Mouse (Mus musculus) CH12.LX (cell line): ENCODE data around the gene Fbp1. TPM values are rescaled to one million over a fixed set of nuclear protein-coding genes. Genes with fewer than 3 reads are reported as not detected.

Experiments used
- DNase-seq: peaks from one replicate; pipeline ENCODE4 v3.0.0-alpha.2; 2013; ENCODE audit errors: extremely low read depth
- H3K27ac ChIP-seq: 2 replicates; pipeline ENCODE4 v1.5.1; 2012; ENCODE audit warnings: low read depth, mild to moderate bottlenecking, control low read depth, moderate library complexity; ENCODE audit not compliant: insufficient read depth
- H3K27me3 ChIP-seq: replicated peaks from 2 replicates; pipeline ENCODE3; 2012; ENCODE audit warnings: inconsistent platforms
- H3K36me3 ChIP-seq, 2 experiments: replicated peaks in 1 of 2; 2 replicates each; pipeline versions ENCODE3 to v1.6.1; 2012; ENCODE audit warnings: inconsistent platforms in 1 of 2, low read length in 1 of 2, mild to moderate bottlenecking in 1 of 2, mixed read lengths in 1 of 2, moderate library complexity in 1 of 2; ENCODE audit not compliant: control insufficient read depth in 1 of 2, insufficient read depth in 1 of 2
- H3K4me1 ChIP-seq, 2 experiments: 2 replicates each; pipeline ENCODE4 v1.6.1; 2012; ENCODE audit warnings: inconsistent platforms in 1 of 2, moderate library complexity in 1 of 2; ENCODE audit not compliant: insufficient read depth in 2 of 2, control insufficient read depth in 1 of 2
- H3K4me2 ChIP-seq: 2 replicates; pipeline ENCODE4 v1.6.1; 2012; ENCODE audit warnings: low read depth, mild to moderate bottlenecking, control low read depth; ENCODE audit not compliant: poor library complexity, insufficient read depth, severe bottlenecking
- H3K4me3 ChIP-seq, 3 experiments: fragments of 150-350 bp in 1 of 3; sonication (generic) in 1 of 3; replicated peaks in 1 of 3; 2 replicates each; pipeline versions ENCODE3 to v1.5.1; 2011 to 2012; ENCODE audit warnings: low read depth in 2 of 3, low read length in 2 of 3, mild to moderate bottlenecking in 2 of 3, moderate library complexity in 2 of 3, control low read depth in 1 of 3, improper control_type of control experiment in 1 of 3, inconsistent platforms in 1 of 3, mixed read lengths in 1 of 3; ENCODE audit not compliant: poor library complexity in 1 of 3
- H3K79me2 ChIP-seq: replicated peaks from 2 replicates; pipeline ENCODE4 v1.6.1; 2012; ENCODE audit warnings: mild to moderate bottlenecking, moderate library complexity; ENCODE audit not compliant: control insufficient read depth, poor library complexity, insufficient read depth, severe bottlenecking; ENCODE audit errors: extremely low read depth
- H3K9ac ChIP-seq: 2 replicates; pipeline ENCODE4 v1.6.1; 2012; ENCODE audit warnings: low read depth, mild to moderate bottlenecking, control low read depth, moderate library complexity; ENCODE audit not compliant: insufficient read depth
- H3K9me3 ChIP-seq: replicated peaks from 2 replicates; pipeline ENCODE3; 2012; ENCODE audit warnings: low read length, inconsistent platforms, mixed read lengths
- BHLHE40 ChIP-seq: IDR thresholded peaks from 2 replicates; pipeline ENCODE4 v1.6.1; 2011; ENCODE audit warnings: mild to moderate bottlenecking, low read depth, low read length, improper control_type of control experiment
- CHD1 ChIP-seq: IDR thresholded peaks from 2 replicates; pipeline ENCODE4 v1.6.1; 2012; ENCODE audit warnings: low read depth, low read length, improper control_type of control experiment, inconsistent platforms
- CHD2 ChIP-seq: IDR thresholded peaks from 2 replicates; pipeline ENCODE4 v1.6.1; 2011; ENCODE audit warnings: low read length, improper control_type of control experiment
- E2F4 ChIP-seq: IDR thresholded peaks from 2 replicates; pipeline ENCODE4 v1.6.1; 2011; ENCODE audit warnings: low read depth, low read length, improper control_type of control experiment; ENCODE audit not compliant: insufficient replicate concordance
- ELF1 ChIP-seq: IDR thresholded peaks from 2 replicates; pipeline ENCODE4 v1.6.1; 2014; ENCODE audit warnings: low read depth, mild to moderate bottlenecking, inconsistent platforms, low read length, improper control_type of control experiment
- EP300 ChIP-seq: IDR thresholded peaks from 2 replicates; pipeline ENCODE4 v1.6.1; 2011; ENCODE audit warnings: low read length, improper control_type of control experiment
- ETS1 ChIP-seq: conservative IDR thresholded peaks from 2 replicates; pipeline ENCODE4 v1.6.1; 2012; ENCODE audit warnings: low read depth, mild to moderate bottlenecking, inconsistent platforms, low read length, improper control_type of control experiment, moderate library complexity
- HCFC1 ChIP-seq: IDR thresholded peaks from 2 replicates; pipeline ENCODE4 v1.6.1; 2012; ENCODE audit warnings: low read depth, mild to moderate bottlenecking, inconsistent platforms, low read length, improper control_type of control experiment
- IRF4 ChIP-seq: IDR thresholded peaks from 2 replicates; pipeline ENCODE4 v1.6.1; 2014; ENCODE audit warnings: low read depth, mild to moderate bottlenecking, inconsistent platforms, low read length, improper control_type of control experiment
- JUN ChIP-seq: IDR thresholded peaks from 2 replicates; pipeline ENCODE4 v1.6.1; 2011; ENCODE audit warnings: low read depth, mild to moderate bottlenecking, low read length, improper control_type of control experiment, moderate library complexity; ENCODE audit not compliant: insufficient read depth
- JUND ChIP-seq: conservative IDR thresholded peaks from 2 replicates; pipeline ENCODE4 v1.6.1; 2011; ENCODE audit warnings: low read depth, low read length, improper control_type of control experiment
- KAT2A ChIP-seq: IDR thresholded peaks from 2 replicates; pipeline ENCODE4 v1.6.1; 2012; ENCODE audit warnings: low read length, improper control_type of control experiment, inconsistent platforms; ENCODE audit not compliant: insufficient replicate concordance
- MAFK ChIP-seq: IDR thresholded peaks from 2 replicates; pipeline ENCODE4 v1.6.1; 2011; ENCODE audit warnings: low read length, improper control_type of control experiment; ENCODE audit not compliant: insufficient replicate concordance
- MAX ChIP-seq: IDR thresholded peaks from 2 replicates; pipeline ENCODE4 v1.6.1; 2011; ENCODE audit warnings: low read length, improper control_type of control experiment
- MAZ ChIP-seq: IDR thresholded peaks from 2 replicates; pipeline ENCODE4 v1.6.1; 2012; ENCODE audit warnings: low read depth, mild to moderate bottlenecking, inconsistent platforms, low read length, improper control_type of control experiment, moderate library complexity
- MEF2A ChIP-seq: IDR thresholded peaks from 2 replicates; pipeline ENCODE4 v1.6.1; 2014; ENCODE audit warnings: low read depth, mild to moderate bottlenecking, inconsistent platforms, low read length, improper control_type of control experiment, borderline replicate concordance
- MXI1 ChIP-seq: IDR thresholded peaks from 2 replicates; pipeline ENCODE4 v1.6.1; 2011; ENCODE audit warnings: mild to moderate bottlenecking, low read depth, low read length, improper control_type of control experiment
- MYC ChIP-seq: IDR thresholded peaks from 2 replicates; pipeline ENCODE4 v1.6.1; 2011; ENCODE audit warnings: low read depth, mild to moderate bottlenecking, improper control_type of control experiment, low read length
- NELFE ChIP-seq: IDR thresholded peaks from 2 replicates; pipeline ENCODE4 v1.6.1; 2011; ENCODE audit warnings: low read depth, low read length, improper control_type of control experiment
- PAX5 ChIP-seq: IDR thresholded peaks from 2 replicates; pipeline ENCODE4 v1.6.1; 2012; ENCODE audit warnings: low read length, inconsistent platforms, mixed read lengths
- POLR2A ChIP-seq: IDR thresholded peaks from 2 replicates; pipeline ENCODE4 v1.6.1; 2011; ENCODE audit warnings: low read depth, mild to moderate bottlenecking, improper control_type of control experiment, low read length
- POLR2AphosphoS2 ChIP-seq: IDR thresholded peaks from 2 replicates; pipeline ENCODE4 v1.6.1; 2011; ENCODE audit warnings: low read depth, low read length, improper control_type of control experiment
- RAD21 ChIP-seq: IDR thresholded peaks from 2 replicates; pipeline ENCODE4 v1.6.1; 2011; ENCODE audit warnings: low read depth, mild to moderate bottlenecking, low read length, improper control_type of control experiment, moderate library complexity
- RCOR1 ChIP-seq: conservative IDR thresholded peaks from 2 replicates; pipeline ENCODE4 v1.6.1; 2012; ENCODE audit warnings: low read depth, mild to moderate bottlenecking, inconsistent platforms, low read length, improper control_type of control experiment
- SIN3A ChIP-seq: IDR thresholded peaks from 2 replicates; pipeline ENCODE4 v1.6.1; 2012; ENCODE audit warnings: low read length, improper control_type of control experiment, inconsistent platforms
- SMC3 ChIP-seq: IDR thresholded peaks from 2 replicates; pipeline ENCODE4 v1.6.1; 2011; ENCODE audit warnings: low read depth, low read length, improper control_type of control experiment
- TBP ChIP-seq: conservative IDR thresholded peaks from 2 replicates; pipeline ENCODE4 v1.6.1; 2011; ENCODE audit warnings: low read depth, low read length, improper control_type of control experiment
- TCF12 ChIP-seq: IDR thresholded peaks from 2 replicates; pipeline ENCODE4 v1.6.1; 2014; ENCODE audit warnings: low read depth, mild to moderate bottlenecking, inconsistent platforms, low read length, improper control_type of control experiment
- UBTF ChIP-seq: IDR thresholded peaks from 2 replicates; pipeline ENCODE4 v1.6.1; 2012; ENCODE audit warnings: low read depth, mild to moderate bottlenecking, inconsistent platforms, low read length, improper control_type of control experiment, moderate library complexity
- ZC3H11A ChIP-seq: IDR thresholded peaks from 2 replicates; pipeline ENCODE4 v1.6.1; 2012; ENCODE audit warnings: low read depth, mild to moderate bottlenecking, inconsistent platforms, low read length, improper control_type of control experiment
- ZKSCAN1 ChIP-seq: IDR thresholded peaks from 2 replicates; pipeline ENCODE4 v1.6.1; 2012; ENCODE audit warnings: low read depth, inconsistent platforms, low read length, improper control_type of control experiment, borderline replicate concordance
- dilution Hi-C: fragments of 300-500 bp; cut with MboI; formaldehyde crosslinking; loops from 2 replicates; pipeline ENCODE4 v1.14.3; 2020; ENCODE audit warnings: low sequenced_read_pairs; ENCODE audit not compliant: extremely low pct_unique_long_range_greater_than_20kb, extremely low pct_ligation_motif_present
- in situ Hi-C: fragments of 300-500 bp; cut with MboI; formaldehyde crosslinking; loops from 3 replicates; pipeline ENCODE4 v1.14.3; 2019; ENCODE audit warnings: low sequenced_read_pairs, low pct_ligation_motif_present, low pct_unique_long_range_greater_than_20kb, mixed read lengths
- polyA plus RNA-seq: library from polyadenylated mRNA; unstranded; fragments of >175 nt; gene quantifications from 2 replicates; pipeline ENCODE4 v1.2.1, GENCODE M21; 2012; ENCODE audit warnings: low read depth; ENCODE audit not compliant: insufficient read length
- total RNA-seq, 2 experiments: library from RNA; depleted of rRNA; stranded (reverse); fragments of 300-350 nt in 1 of 2; fragments of >200 nt in 1 of 2; gene quantifications; 2 replicates each; pipeline ENCODE4 v1.2.3; 2012 to 2014

Gene Fbp1
- total and polyA plus RNA-seq, 3 experiments, result not detected

DNA sequence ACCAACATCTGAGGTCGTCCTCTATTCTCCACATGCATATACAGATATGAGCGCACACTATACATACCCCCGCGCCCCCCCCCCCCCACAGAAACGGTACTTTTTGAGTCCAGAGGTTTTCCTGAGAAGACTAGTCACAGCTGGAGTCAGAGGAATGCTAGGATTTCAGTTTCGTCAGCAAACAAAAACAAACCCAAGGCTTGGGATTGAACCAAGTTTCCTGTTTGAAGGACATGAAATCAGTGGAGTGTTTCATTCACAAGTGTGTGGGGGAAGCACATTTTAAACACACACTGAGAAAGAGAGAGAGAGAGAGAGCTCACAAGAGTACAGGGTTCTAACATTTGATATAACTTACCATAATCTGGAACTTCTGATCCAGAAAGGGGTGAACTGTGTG is 24.3 kb downstream of the Fbp1 start:
- no peak overlapping the region for H3K4me3 ChIP-seq
- H3K27ac ChIP-seq, result no peak overlapping the region
- DNase-seq, result no peak
- H3K36me3 ChIP-seq, result no peaks in the 10 kb centered on the region
- H3K4me1 ChIP-seq, result no peaks in the 10 kb centered on the region
- in situ Hi-C loops (no loop called here), dilution Hi-C loops (no loop called here)
- H3K9me3 ChIP-seq, result no peaks in the 10 kb centered on the region
- H3K79me2 ChIP-seq, result no peaks in the 10 kb centered on the region
- TF ChIP-seq CHD2 (no peak), POLR2A (no peak), ELF1 (no peak), MAZ (no peak), MAFK (no peak), IRF4 (no peak), ZC3H11A (no peak), BHLHE40 (no peak), JUND (no peak), E2F4 (no peak), MAX (no peak), PAX5 (no peak), SMC3 (no peak), MEF2A (no peak), POLR2AphosphoS2 (no peak), RCOR1 (no peak), KAT2A (no peak), ZKSCAN1 (no peak), UBTF (no peak)
- no peaks in the 10 kb centered on the region for H3K27me3 ChIP-seq
- H3K4me2 ChIP-seq, result no peak overlapping the region
- no peak overlapping the region for H3K9ac ChIP-seq

DNA sequence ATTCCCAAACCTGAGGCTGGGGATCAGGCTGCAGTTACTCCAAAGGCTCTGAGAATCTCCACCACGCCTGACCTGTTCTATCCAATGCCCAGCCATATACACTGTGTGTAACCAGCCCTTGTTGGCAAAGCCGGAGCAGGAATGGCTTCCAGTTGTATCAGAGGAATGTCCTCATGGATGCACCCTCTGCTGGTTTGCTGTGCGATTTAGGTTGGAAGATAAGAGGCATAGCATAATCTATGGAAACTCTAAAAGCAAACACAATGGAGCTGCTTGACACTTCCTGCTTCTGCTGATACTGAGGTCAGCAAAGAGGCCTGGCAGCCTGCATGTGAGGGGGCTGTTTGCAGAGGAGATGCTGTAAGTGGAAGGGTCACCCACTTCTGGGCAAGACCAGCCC is 25.2 kb downstream of the Fbp1 start:
- H3K4me1 ChIP-seq, result no peaks in the 10 kb centered on the region
- in situ Hi-C loops (no loop called here), dilution Hi-C loops (no loop called here)
- no peaks in the 10 kb centered on the region for H3K27me3 ChIP-seq
- DNase-seq, result no peak
- H3K4me3 ChIP-seq, result no peak overlapping the region
- no peak overlapping the region for H3K9ac ChIP-seq
- H3K36me3 ChIP-seq, result no peaks in the 10 kb centered on the region
- H3K4me2 ChIP-seq, result no peak overlapping the region
- H3K9me3 ChIP-seq, result no peaks in the 10 kb centered on the region
- no peak for TF ChIP-seq BHLHE40
- TF ChIP-seq ETS1, result no peak
- no peak for TF ChIP-seq RAD21
- no peak for TF ChIP-seq CHD1
- no peak for TF ChIP-seq TCF12
- no peak for TF ChIP-seq TBP
- no peak for TF ChIP-seq CHD2
- TF ChIP-seq SIN3A, result no peak
- TF ChIP-seq IRF4, result no peak
- TF ChIP-seq ZKSCAN1, result no peak
- TF ChIP-seq HCFC1, result no peak
- TF ChIP-seq EP300, result no peak
- TF ChIP-seq MXI1, result no peak
- no peak for TF ChIP-seq MYC
- TF ChIP-seq KAT2A, result no peak
- TF ChIP-seq PAX5, result no peak
- no peak for TF ChIP-seq JUN
- no peak for TF ChIP-seq POLR2A
- TF ChIP-seq NELFE, result no peak
- TF ChIP-seq, all 38 proteins: peak for 0
- Histone ChIP-seq H3K27ac (no peak overlapping the region), H3K79me2 (no peaks in the 10 kb centered on the region)
